Mouse (Mus musculus): ENCODE results near the gene Slc13a3. TPM values are rescaled to one million over a fixed set of nuclear protein-coding genes. Genes with fewer than 3 reads are reported as not detected.

The Slc13a3 gene
- polyA plus RNA-seq, 1 experiment from 2014 or later, result 0.29 TPM

DNA sequence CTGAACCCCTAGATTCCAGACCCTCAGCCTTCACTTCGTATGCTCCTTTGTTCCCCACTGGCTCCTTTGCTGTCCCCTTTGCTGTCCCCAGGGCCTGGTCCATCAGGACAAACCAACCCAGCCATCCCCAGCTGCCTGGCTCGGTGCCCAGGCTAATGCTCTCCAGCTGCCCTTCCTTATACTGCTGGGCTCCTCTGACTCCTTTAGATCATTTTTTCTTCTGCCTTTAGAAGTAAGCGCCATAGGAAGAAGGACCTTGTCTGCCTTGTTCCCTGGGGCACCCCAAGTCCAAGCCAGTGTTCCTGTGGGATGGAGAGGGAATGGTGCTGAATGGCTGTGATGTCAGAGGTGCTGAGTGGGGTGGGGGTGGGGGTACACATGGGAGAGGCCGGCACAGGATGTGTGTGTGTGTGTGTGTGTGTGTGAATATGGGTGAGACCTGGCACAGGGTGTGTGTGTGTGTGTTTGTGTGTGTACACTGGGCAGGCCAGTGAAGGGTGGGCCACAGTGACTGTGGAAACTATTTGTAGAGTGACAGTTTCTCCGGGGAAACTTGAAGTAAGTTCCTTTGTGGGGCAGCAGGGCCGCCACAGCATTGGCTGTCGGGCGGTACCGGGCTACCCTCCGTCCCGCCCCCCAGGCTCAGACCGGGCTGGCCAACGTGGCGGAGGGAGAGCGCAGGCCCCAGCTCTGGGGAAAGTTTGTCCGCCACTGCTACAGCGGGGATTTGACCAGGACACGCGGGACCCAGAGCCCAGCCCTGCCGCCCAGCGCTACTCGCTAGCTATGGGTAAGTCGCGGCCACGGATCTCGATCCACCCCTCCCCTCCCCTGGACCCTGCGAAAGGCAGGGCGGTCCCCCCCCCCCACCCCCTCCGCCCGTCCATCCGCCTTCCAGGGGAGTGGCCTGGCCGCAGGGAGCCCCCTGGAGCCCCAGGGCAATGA is 30.5 kb upstream of the Slc13a3 start, which contains the start of gene Slc2a10:
Slc2a10 (plus strand) TSS at position 529 of the 945 bp plus-strand sequence.
- Histone ChIP-seq H3K27ac (ENCODE audit: low read depth, low read length) (peak within 1 kb of the TSS; percentile 22; the same call in 1 of the 2 replicates), H3K4me2 (peak within 1 kb of the TSS; percentile 77), H3K4me3 (ENCODE audit: low read depth, low read length) (peak within 1 kb of the TSS; percentile 55), H3K27me3 (ENCODE audit: control insufficient read depth, insufficient read depth, low read length) (no peaks in the 10 kb centered on the region), H3K36me3 (ENCODE audit: control insufficient read depth, insufficient read depth, low read length) (no peaks in the 10 kb centered on the region), H3K9me3 (replicated peaks; ENCODE audit: control insufficient read depth, low read length) (no peaks in the 10 kb centered on the region), H3K4me1 (ENCODE audit: control insufficient read depth, insufficient read depth, low read length) (0 out of 2 replicates have a peak, but pooled peaks cover 3% of the 10 kb centered on the region), H3K9ac (ENCODE audit: low read depth, low read length) (peak within 1 kb of the TSS; percentile 77)
- peak; percentile 71 for ATAC-seq (replicated peaks; ENCODE audit: insufficient number of reproducible peaks, low FRiP score, low TSS enrichment)
- WGBS (ENCODE audit: insufficient replicate concordance), result 5% methylated on average over 28 of the region's 32 CpGs

- no peak overlapping the region for H3K4me2 ChIP-seq
- H3K4me1 ChIP-seq (ENCODE audit: control insufficient read depth, insufficient read depth, low read length), result peaks cover 3% of the 10 kb centered on the region; the same call in 1 of the 2 replicates
- no peak overlapping the region for H3K9ac ChIP-seq (ENCODE audit: low read depth, low read length)
- H3K27ac ChIP-seq (ENCODE audit: low read depth, low read length), result no peak overlapping the region
- H3K4me3 ChIP-seq (ENCODE audit: low read depth, low read length), result no peak overlapping the region
- H3K27me3 ChIP-seq (ENCODE audit: control insufficient read depth, insufficient read depth, low read length), result no peaks in the 10 kb centered on the region
- no peaks in the 10 kb centered on the region for H3K9me3 ChIP-seq (replicated peaks; ENCODE audit: control insufficient read depth, low read length)
- WGBS (ENCODE audit: insufficient replicate concordance), result 63% methylated on average over 6 of the region's 6 CpGs
- H3K36me3 ChIP-seq (ENCODE audit: control insufficient read depth, insufficient read depth, low read length), result no peaks in the 10 kb centered on the region
- ATAC-seq (replicated peaks; ENCODE audit: insufficient number of reproducible peaks, low FRiP score, low TSS enrichment), result no peak
Observed at GRCm38 (mm10) chr2:165498816-165499215, 25.8 kb upstream of the Slc13a3 start.

DNA sequence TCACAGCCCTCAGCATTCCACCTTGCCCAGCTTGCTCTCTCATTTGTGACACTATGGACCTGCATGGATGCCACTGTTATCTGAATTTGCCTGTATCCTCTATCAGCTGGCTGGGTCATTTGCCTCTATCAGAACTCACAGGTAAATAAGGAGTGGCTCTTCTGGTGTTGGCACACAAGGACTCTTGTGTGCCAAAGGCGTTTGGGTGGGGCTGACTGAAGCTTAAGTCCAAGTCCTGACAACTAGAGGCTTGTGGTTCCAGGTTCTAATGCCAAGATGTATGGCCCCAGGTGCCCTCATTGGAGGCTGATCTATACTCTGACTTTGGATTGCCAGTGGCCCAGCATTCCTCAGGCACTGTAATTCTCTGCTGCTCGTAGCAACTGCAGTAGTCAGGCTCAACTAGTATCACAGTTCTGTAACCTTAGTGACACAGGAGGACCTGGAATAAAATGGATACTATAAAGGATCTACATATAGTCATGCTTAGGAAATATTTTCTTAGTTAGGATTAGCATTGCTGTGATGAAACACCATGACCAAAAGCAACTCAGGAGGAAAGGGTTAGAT is 24.8 kb upstream of the Slc13a3 start:
- Histone ChIP-seq H3K9ac (ENCODE audit: low read depth, low read length) (no peak overlapping the region), H3K9me3 (replicated peaks; ENCODE audit: control insufficient read depth, low read length) (no peaks in the 10 kb centered on the region), H3K4me1 (ENCODE audit: control insufficient read depth, insufficient read depth, low read length) (peaks cover 4% of the 10 kb centered on the region; the same call in 1 of the 2 replicates), H3K27ac (ENCODE audit: low read depth, low read length) (no peak overlapping the region), H3K36me3 (ENCODE audit: control insufficient read depth, insufficient read depth, low read length) (no peaks in the 10 kb centered on the region), H3K4me2 (no peak overlapping the region), H3K27me3 (ENCODE audit: control insufficient read depth, insufficient read depth, low read length) (no peaks in the 10 kb centered on the region), H3K4me3 (ENCODE audit: low read depth, low read length) (no peak overlapping the region)
- 69% methylated on average over 2 of the region's 2 CpGs for WGBS (ENCODE audit: insufficient replicate concordance)
- no peak for ATAC-seq (replicated peaks; ENCODE audit: insufficient number of reproducible peaks, low FRiP score, low TSS enrichment)

DNA sequence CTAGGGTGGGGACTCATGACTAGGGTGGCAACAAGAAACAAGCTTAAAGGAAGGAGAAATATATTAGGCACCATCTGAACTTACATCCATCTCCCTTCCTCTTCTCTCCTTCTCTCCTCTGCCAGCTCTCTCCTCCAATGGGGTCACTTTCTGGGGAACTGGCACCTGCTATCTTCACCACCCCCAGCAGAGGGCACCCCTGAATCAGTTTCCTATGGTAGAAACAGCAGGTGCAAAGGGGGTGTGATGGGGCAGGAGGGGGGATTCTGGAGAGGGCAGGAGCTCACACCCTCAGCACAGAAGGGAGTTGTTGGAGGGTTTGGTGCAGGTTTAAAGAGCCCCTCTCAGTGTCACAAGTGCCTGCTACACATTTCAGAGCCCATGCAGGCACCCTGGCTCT is 23.2 kb upstream of the Slc13a3 start:
- Histone ChIP-seq H3K9ac (ENCODE audit: low read depth, low read length) (no peak overlapping the region), H3K4me3 (ENCODE audit: low read depth, low read length) (no peak overlapping the region), H3K27me3 (ENCODE audit: control insufficient read depth, insufficient read depth, low read length) (no peaks in the 10 kb centered on the region), H3K4me2 (no peak overlapping the region), H3K4me1 (ENCODE audit: control insufficient read depth, insufficient read depth, low read length) (peaks cover 9% of the 10 kb centered on the region), H3K9me3 (replicated peaks; ENCODE audit: control insufficient read depth, low read length) (no peaks in the 10 kb centered on the region), H3K27ac (ENCODE audit: low read depth, low read length) (no peak overlapping the region), H3K36me3 (ENCODE audit: control insufficient read depth, insufficient read depth, low read length) (no peaks in the 10 kb centered on the region)
- ATAC-seq (replicated peaks; ENCODE audit: insufficient number of reproducible peaks, low FRiP score, low TSS enrichment), result no peak

DNA sequence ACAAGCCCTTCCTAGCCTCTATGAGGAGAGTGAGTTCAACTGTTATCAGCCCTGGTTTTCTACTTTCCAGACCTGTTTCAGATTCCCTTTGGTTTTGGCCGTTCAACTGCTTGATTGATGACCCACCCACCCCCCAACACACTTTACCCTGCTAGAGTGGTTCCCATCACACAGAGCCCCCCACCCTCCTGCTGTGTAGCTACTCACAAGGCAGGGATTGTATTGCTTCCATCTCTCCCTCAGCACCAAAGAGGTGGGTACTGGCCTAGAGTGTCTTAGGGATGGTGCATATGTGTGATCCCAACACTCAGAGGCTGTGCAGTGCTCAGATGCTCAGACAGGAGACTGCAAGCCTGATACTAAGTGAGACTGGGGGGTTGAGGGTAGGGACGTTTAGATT is 21.5 kb upstream of the Slc13a3 start:
- no peaks in the 10 kb centered on the region for H3K9me3 ChIP-seq (replicated peaks; ENCODE audit: control insufficient read depth, low read length)
- ATAC-seq (replicated peaks; ENCODE audit: insufficient number of reproducible peaks, low FRiP score, low TSS enrichment), result no peak
- H3K4me3 ChIP-seq (ENCODE audit: low read depth, low read length), result no peak overlapping the region
- peaks cover 8% of the 10 kb centered on the region for H3K36me3 ChIP-seq (ENCODE audit: control insufficient read depth, insufficient read depth, low read length)
- no peak overlapping the region for H3K27ac ChIP-seq (ENCODE audit: low read depth, low read length)
- no peak overlapping the region for H3K4me2 ChIP-seq
- H3K4me1 ChIP-seq (ENCODE audit: control insufficient read depth, insufficient read depth, low read length), result peaks cover 9% of the 10 kb centered on the region
- H3K9ac ChIP-seq (ENCODE audit: low read depth, low read length), result no peak overlapping the region
- 48% methylated on average over 2 of the region's 2 CpGs for WGBS (ENCODE audit: insufficient replicate concordance)
- no peaks in the 10 kb centered on the region for H3K27me3 ChIP-seq (ENCODE audit: control insufficient read depth, insufficient read depth, low read length)

- no peak overlapping the region for H3K27ac ChIP-seq (ENCODE audit: low read depth, low read length)
- 26% methylated on average over 17 of the region's 17 CpGs for WGBS (ENCODE audit: insufficient replicate concordance)
- no peaks in the 10 kb centered on the region for H3K9me3 ChIP-seq (replicated peaks; ENCODE audit: control insufficient read depth, low read length)
- peaks cover 9% of the 10 kb centered on the region for H3K4me1 ChIP-seq (ENCODE audit: control insufficient read depth, insufficient read depth, low read length)
- peak overlapping the region; percentile 80 for H3K4me3 ChIP-seq (ENCODE audit: low read depth, low read length)
- peak overlapping the region; percentile 72 for H3K4me2 ChIP-seq
- no peak for ATAC-seq (replicated peaks; ENCODE audit: insufficient number of reproducible peaks, low FRiP score, low TSS enrichment)
- H3K36me3 ChIP-seq (ENCODE audit: control insufficient read depth, insufficient read depth, low read length), result peaks cover 8% of the 10 kb centered on the region
- H3K27me3 ChIP-seq (ENCODE audit: control insufficient read depth, insufficient read depth, low read length), result no peaks in the 10 kb centered on the region
- peak overlapping the region; percentile 84 for H3K9ac ChIP-seq (ENCODE audit: low read depth, low read length)
Observed at GRCm38 (mm10) chr2:165493587-165494210, 20.7 kb upstream of the Slc13a3 start.

- Histone ChIP-seq H3K9ac (ENCODE audit: low read depth, low read length) (peak within 1 kb of the TSS; percentile 84), H3K36me3 (ENCODE audit: control insufficient read depth, insufficient read depth, low read length) (peaks cover 8% of the 10 kb centered on the region), H3K4me1 (ENCODE audit: control insufficient read depth, insufficient read depth, low read length) (peaks cover 9% of the 10 kb centered on the region), H3K9me3 (replicated peaks; ENCODE audit: control insufficient read depth, low read length) (no peaks in the 10 kb centered on the region), H3K4me3 (ENCODE audit: low read depth, low read length) (peak within 1 kb of the TSS; percentile 80), H3K27me3 (ENCODE audit: control insufficient read depth, insufficient read depth, low read length) (no peaks in the 10 kb centered on the region), H3K4me2 (peak within 1 kb of the TSS; percentile 72), H3K27ac (ENCODE audit: low read depth, low read length) (peak within 1 kb of the TSS; percentile 78)
- 1% methylated on average over 73 of the region's 84 CpGs for WGBS (ENCODE audit: insufficient replicate concordance)
- peak; percentile 65 for ATAC-seq (replicated peaks; ENCODE audit: insufficient number of reproducible peaks, low FRiP score, low TSS enrichment)
Observed at GRCm38 (mm10) chr2:165492648-165493553, 19.9 kb upstream of the Slc13a3 start, which contains the start of gene Trp53rka. Gene Trp53rka (minus strand): TSS chr2:165493324.
